Mouse (Mus musculus): ENCODE results near the gene Grk3. TPM values are rescaled to one million over a fixed set of nuclear protein-coding genes. Genes with fewer than 3 reads are reported as not detected.

Gene Grk3
- polyA plus RNA-seq, 1 experiment from 2014 or later: 16.6 TPM

DNA sequence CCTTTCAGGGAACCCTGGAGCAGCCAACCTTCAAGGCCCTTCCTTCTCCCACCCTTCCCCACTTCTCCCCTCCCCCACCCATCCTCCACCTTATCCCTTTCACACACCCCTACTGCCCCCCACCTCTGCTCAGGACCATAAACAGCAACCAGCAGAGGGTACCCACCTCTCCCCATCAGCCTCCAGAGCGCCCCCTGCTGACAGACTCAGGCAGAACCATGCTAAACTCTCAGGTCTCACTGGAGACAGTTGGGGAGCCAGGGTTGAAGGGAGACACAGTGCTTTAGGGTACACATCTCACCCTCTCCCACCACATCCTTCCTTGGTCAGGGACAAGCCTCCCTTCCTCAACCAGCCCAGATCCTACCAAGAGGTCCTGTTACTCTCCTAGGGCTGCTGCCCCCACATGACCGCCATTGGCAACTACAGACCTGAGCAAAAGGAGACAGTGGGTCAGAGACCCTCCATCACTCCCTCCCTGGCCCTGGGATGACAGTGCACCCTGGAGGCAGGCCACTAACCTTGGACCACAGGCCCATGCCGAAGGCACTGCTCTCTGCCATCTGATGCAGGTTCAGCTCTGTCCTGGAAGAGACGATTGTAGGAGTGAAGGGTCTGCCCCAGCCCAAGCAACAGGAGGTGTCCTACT, 150.7 kb downstream of the Grk3 start:
- Histone ChIP-seq H3K9ac (no peak overlapping the region), H3K4me3 (no peak overlapping the region), H3K9me3 (replicated peaks) (no peaks in the 10 kb centered on the region), H3K27ac (no peak overlapping the region), H3K36me3 (peaks cover 24% of the 10 kb centered on the region; the same call in 1 of the 2 replicates), H3K4me1 (replicated peaks) (no peaks in the 10 kb centered on the region), H3K4me2 (no peak overlapping the region), H3K27me3 (no peaks in the 10 kb centered on the region)
- ATAC-seq (replicated peaks; ENCODE audit: insufficient number of reproducible peaks, insufficient read depth, low FRiP score, low read depth): no peak
- WGBS: 56% methylated on average over 4 of the region's 4 CpGs

Other genes with a start within 250 kb of the Grk3 start
- 22.5 and 22.6 TPM in 2 replicates for gene Myo18b, start 119.4 kb downstream of the Grk3 start, polyA plus RNA-seq (2015; fragmentation: Nextera tagmentation; extraction: Ambion mirVana)
- not detected in 2 replicates for gene Crybb2, start 54.3 kb upstream of the Grk3 start, polyA plus RNA-seq (2015; fragmentation: Nextera tagmentation; extraction: Ambion mirVana)
- gene Crybb3, start 65.8 kb upstream of the Grk3 start, polyA plus RNA-seq (2015; fragmentation: Nextera tagmentation; extraction: Ambion mirVana): 0.83 and 1.5 TPM in 2 replicates
- gene 2900026A02Rik, start 205.4 kb upstream of the Grk3 start, polyA plus RNA-seq (2015; fragmentation: Nextera tagmentation; extraction: Ambion mirVana): 14.1 and 17.4 TPM in 2 replicates
- not detected in 2 replicates for gene Tmem211, start 211.1 kb upstream of the Grk3 start, polyA plus RNA-seq (2015; fragmentation: Nextera tagmentation; extraction: Ambion mirVana)